Comparison of ENCODE assay signal across 20 mouse cellular contexts in the genomic region with DNA sequence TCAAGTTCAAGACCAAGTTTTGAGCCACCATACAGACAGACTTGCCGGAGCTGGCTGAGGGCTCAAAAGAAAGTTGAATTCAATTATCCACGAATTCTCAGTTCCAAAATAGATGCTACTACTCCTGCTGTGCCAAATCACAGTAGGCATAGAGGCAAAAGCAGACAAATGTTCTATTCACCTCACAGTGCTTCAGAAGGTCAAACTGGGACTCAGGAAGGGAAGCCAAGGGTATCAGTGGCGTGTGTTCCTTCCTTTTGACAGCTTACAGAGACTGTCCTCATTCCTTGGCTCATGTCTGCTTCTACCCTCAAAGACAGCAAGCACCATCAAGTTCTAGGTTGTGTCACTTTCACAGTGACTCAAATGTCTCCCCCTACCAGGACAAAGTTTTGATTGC. TPM values are rescaled to one million over a fixed set of nuclear protein-coding genes. Genes with fewer than 3 reads are reported as not detected.
DNase-seq lines count a peak whose midpoint lies in the region; ATAC-seq lines count a peak whose summit lies in the region.
"Had no signal": no experiment of that assay in that cellular context is flagged by ENCODE, and none has a peak within 500 bp of the region (broad histone marks: within the 10 kb centered on the region; RNA-seq: fewer than 3 reads in every experiment).

No protein-coding gene starts in this region.

- peak; percentile 56; the same call in 1 of the 2 replicates for ATAC-seq in cerebellum, adult (ENCODE audit: insufficient number of reproducible peaks, low FRiP score, low TSS enrichment)
- peak; percentile 36; the same call in 1 of the 2 replicates for ATAC-seq in frontal cortex, adult (ENCODE audit: low TSS enrichment)
- ATAC-seq: activated CD4-positive, CD25-positive, alpha-beta regulatory T cell, adult 4 months; CD4-positive, CD25-positive, alpha-beta regulatory T cell, adult 4 months; forebrain, embryonic 13.5 days; forebrain, embryonic 15.5 days; forebrain, postnatal 0 days; Patski had no signal

- no peak for DNase-seq in cerebellum, adult 18-20 months
- peak; percentile 46 for DNase-seq in cerebellum, adult 9-10 months
- no peak for DNase-seq in cerebellum, postnatal 4 days (ENCODE audit: low spot score in 2 of 2)
- DNase-seq in frontal cortex, adult 2 months (ENCODE audit: extremely low spot score in 1 of 2, low spot score in 1 of 2) = no peak
- DNase-seq in brain, adult 2 months (ENCODE audit: low read depth, low spot score) = peak; percentile 56
- no peak for DNase-seq in kidney, adult 8-10 months
- DNase-seq: adrenal gland, adult 8-10 months; adrenal gland, postnatal 14 days; adrenal gland, postnatal 36 days; B cell, adult 2 months; cerebellum, adult 8-10 months; forebrain, postnatal 0 days had no signal

RNA-seq across cellular contexts. Expression of a gene that starts 10.2 kb away (rescaled TPM):
- polyA plus RNA-seq in frontal cortex, adult 2 months (2012; rRNA removed) = 243 and 292 TPM in 2 replicates
- polyA plus RNA-seq: activated CD4-positive, CD25-positive, alpha-beta regulatory T cell, adult 4 months; CD4-positive, CD25-positive, alpha-beta regulatory T cell, adult 4 months; G1E had no signal

Comparison
In these comparisons a context has a peak if more than half of its experiments do, and no peak if none do; other contexts are left out.
1. DNase-seq: peak in cerebellum, adult 9-10 months (single experiment) and brain, adult 2 months (single experiment); none in cerebellum, adult 18-20 months (0 of 2), cerebellum, postnatal 4 days (0 of 2), frontal cortex, adult 2 months (0 of 2) and kidney, adult 8-10 months (0 of 2).